Mouse (Mus musculus): ENCODE results near the gene Zmynd15. TPM values are rescaled to one million over a fixed set of nuclear protein-coding genes. Genes with fewer than 3 reads are reported as not detected.
"Not testable (repeated sequence)": the region's sequence is repeated elsewhere in the genome, so short reads cannot be mapped to it uniquely, and the experiment has no call there.

Gene Zmynd15
- polyA plus RNA-seq (2016; fragmentation: Nextera tagmentation; extraction: Ambion mirVana): 0.27 and 0.46 TPM in 2 replicates

- no peak for ATAC-seq (ENCODE audit: insufficient number of reproducible peaks, insufficient read depth, low FRiP score, low TSS enrichment)
- no peaks in the 10 kb centered on the region for H3K9me3 ChIP-seq
- H3K4me3 ChIP-seq: peak within 1 kb of the TSS; percentile 49
- H3K27ac ChIP-seq: no peak within 1 kb of the TSS
- H3K27me3 ChIP-seq: peaks cover 46% of the 10 kb centered on the region
- H3K9ac ChIP-seq: peak within 1 kb of the TSS; percentile 60
- 20% methylated on average over 31 of the region's 32 CpGs for WGBS
- 0 out of 2 replicates have a peak, but pooled peaks cover 4% of the 10 kb centered on the region for H3K4me1 ChIP-seq
- peak within 1 kb of the TSS; percentile 91 for H3K4me2 ChIP-seq (replicated peaks)
- no peaks in the 10 kb centered on the region for H3K36me3 ChIP-seq
Observed at GRCm38 (mm10) chr11:70458688-70459600, at the start of gene Zmynd15. Gene Zmynd15, plus strand, starts transcription at chr11:70459433.

GRCm38 (mm10) chr11:70409594-70410296, 49.5 kb upstream of the Zmynd15 start, which contains the start of gene Pelp1:
Gene Pelp1, minus strand, starts transcription at chr11:70410031.
- Histone ChIP-seq H3K9me3 (no peaks in the 10 kb centered on the region), H3K9ac (peak within 1 kb of the TSS; percentile 99), H3K27ac (peak within 1 kb of the TSS; percentile 82), H3K4me3 (peak within 1 kb of the TSS; percentile 100), H3K27me3 (no peaks in the 10 kb centered on the region), H3K4me1 (peaks cover 18% of the 10 kb centered on the region), H3K4me2 (replicated peaks) (peak within 1 kb of the TSS; percentile 85), H3K36me3 (peaks cover 7% of the 10 kb centered on the region; the same call in 1 of the 2 replicates)
- under 1% methylated on average over 59 of the region's 59 CpGs for WGBS
- ATAC-seq (ENCODE audit: insufficient number of reproducible peaks, insufficient read depth, low FRiP score, low TSS enrichment): peak; percentile 98

GRCm38 (mm10) chr11:70410297-70410643, 49.0 kb upstream of the Zmynd15 start:
- Histone ChIP-seq H3K27me3 (no peaks in the 10 kb centered on the region), H3K4me1 (peaks cover 18% of the 10 kb centered on the region), H3K9ac (peak overlapping the region; percentile 99; the same call in 1 of the 2 replicates), H3K27ac (0 out of 2 replicates have a peak overlapping the region, but pooled peaks have one; percentile 82), H3K4me3 (peak overlapping the region; percentile 100), H3K36me3 (peaks cover 4% of the 10 kb centered on the region; the same call in 1 of the 2 replicates), H3K9me3 (no peaks in the 10 kb centered on the region), H3K4me2 (replicated peaks) (peak overlapping the region; percentile 85)
- ATAC-seq (ENCODE audit: insufficient number of reproducible peaks, insufficient read depth, low FRiP score, low TSS enrichment): no peak
- 63% methylated on average over 6 of the region's 6 CpGs for WGBS

- H3K27ac ChIP-seq: no peak overlapping the region
- H3K4me2 ChIP-seq (replicated peaks): no peak overlapping the region
- WGBS: 78% methylated on average over 5 of the region's 5 CpGs
- H3K4me1 ChIP-seq: peaks cover 18% of the 10 kb centered on the region
- no peak overlapping the region for H3K9ac ChIP-seq
- no peaks in the 10 kb centered on the region for H3K9me3 ChIP-seq
- ATAC-seq (ENCODE audit: insufficient number of reproducible peaks, insufficient read depth, low FRiP score, low TSS enrichment): no peak
- H3K4me3 ChIP-seq: no peak overlapping the region
- H3K36me3 ChIP-seq: no peaks in the 10 kb centered on the region
- no peaks in the 10 kb centered on the region for H3K27me3 ChIP-seq
Observed at GRCm38 (mm10) chr11:70412591-70412990, 46.6 kb upstream of the Zmynd15 start.

- ATAC-seq (ENCODE audit: insufficient number of reproducible peaks, insufficient read depth, low FRiP score, low TSS enrichment): no peak
- Histone ChIP-seq H3K4me1 (peaks cover 7% of the 10 kb centered on the region), H3K27me3 (no peaks in the 10 kb centered on the region), H3K9ac (no peak overlapping the region), H3K4me3 (no peak overlapping the region), H3K9me3 (no peaks in the 10 kb centered on the region), H3K36me3 (no peaks in the 10 kb centered on the region), H3K27ac (no peak overlapping the region), H3K4me2 (replicated peaks) (no peak overlapping the region)
- WGBS: 7% methylated on average over 3 of the region's 3 CpGs
Observed at GRCm38 (mm10) chr11:70413961-70414360, 45.3 kb upstream of the Zmynd15 start.

- H3K4me3 ChIP-seq: no peak overlapping the region
- no peaks in the 10 kb centered on the region for H3K4me1 ChIP-seq
- H3K9ac ChIP-seq: no peak overlapping the region
- H3K27me3 ChIP-seq: no peaks in the 10 kb centered on the region
- ATAC-seq (ENCODE audit: insufficient number of reproducible peaks, insufficient read depth, low FRiP score, low TSS enrichment): no peak
- H3K27ac ChIP-seq: no peak overlapping the region
- 74% methylated on average over 4 of the region's 4 CpGs for WGBS
- no peaks in the 10 kb centered on the region for H3K36me3 ChIP-seq
- no peak overlapping the region for H3K4me2 ChIP-seq (replicated peaks)
- H3K9me3 ChIP-seq: no peaks in the 10 kb centered on the region
Observed at GRCm38 (mm10) chr11:70418199-70418598, 41.0 kb upstream of the Zmynd15 start.

GRCm38 (mm10) chr11:70419486-70419885, 39.7 kb upstream of the Zmynd15 start:
- no peak overlapping the region for H3K27ac ChIP-seq
- H3K4me3 ChIP-seq: no peak overlapping the region
- no peaks in the 10 kb centered on the region for H3K27me3 ChIP-seq
- H3K4me1 ChIP-seq: no peaks in the 10 kb centered on the region
- H3K9ac ChIP-seq: no peak overlapping the region
- H3K4me2 ChIP-seq (replicated peaks): no peak overlapping the region
- H3K9me3 ChIP-seq: no peaks in the 10 kb centered on the region
- whole genome bisulfite sequencing: 72% methylated on average over 5 of the region's 5 CpGs
- no peak for ATAC-seq (ENCODE audit: insufficient number of reproducible peaks, insufficient read depth, low FRiP score, low TSS enrichment)
- H3K36me3 ChIP-seq: no peaks in the 10 kb centered on the region

- not testable (repeated sequence) for H3K27me3 ChIP-seq; H3K4me1 ChIP-seq; H3K9me3 ChIP-seq; H3K4me3 ChIP-seq; H3K27ac ChIP-seq; ATAC-seq (ENCODE audit: insufficient number of reproducible peaks, insufficient read depth, low FRiP score, low TSS enrichment); H3K9ac ChIP-seq; H3K36me3 ChIP-seq; H3K4me2 ChIP-seq (replicated peaks)
- WGBS: 78% methylated on average over 6 of the region's 6 CpGs
Observed at GRCm38 (mm10) chr11:70426598-70426997, 32.6 kb upstream of the Zmynd15 start.

- peak overlapping the region; percentile 76; the same call in 1 of the 2 replicates for H3K4me3 ChIP-seq
- H3K4me1 ChIP-seq: peaks cover 15% of the 10 kb centered on the region
- peak overlapping the region; percentile 81 for H3K4me2 ChIP-seq (replicated peaks)
- peak overlapping the region; percentile 6; the same call in 1 of the 2 replicates for H3K9ac ChIP-seq
- no peaks in the 10 kb centered on the region for H3K27me3 ChIP-seq
- peak overlapping the region; percentile 32; the same call in 1 of the 2 replicates for H3K27ac ChIP-seq
- H3K36me3 ChIP-seq: peaks cover 7% of the 10 kb centered on the region
- no peak for ATAC-seq (ENCODE audit: insufficient number of reproducible peaks, insufficient read depth, low FRiP score, low TSS enrichment)
- WGBS: 28% methylated on average over 5 of the region's 5 CpGs
- H3K9me3 ChIP-seq: no peaks in the 10 kb centered on the region
Observed at GRCm38 (mm10) chr11:70431574-70431973, 27.7 kb upstream of the Zmynd15 start.

GRCm38 (mm10) chr11:70432048-70432894, 27.0 kb upstream of the Zmynd15 start, which contains the start of gene Arrb2:
Gene Arrb2, plus strand, starts transcription at chr11:70432635.
- peaks cover 15% of the 10 kb centered on the region for H3K4me1 ChIP-seq
- H3K9me3 ChIP-seq: no peaks in the 10 kb centered on the region
- peak within 1 kb of the TSS; percentile 76 for H3K4me3 ChIP-seq
- peak within 1 kb of the TSS; percentile 81 for H3K4me2 ChIP-seq (replicated peaks)
- peak within 1 kb of the TSS; percentile 83 for H3K27ac ChIP-seq
- peak within 1 kb of the TSS; percentile 81 for H3K9ac ChIP-seq
- 1% methylated on average over 73 of the region's 75 CpGs for WGBS
- peak; percentile 96 for ATAC-seq (ENCODE audit: insufficient number of reproducible peaks, insufficient read depth, low FRiP score, low TSS enrichment)
- H3K27me3 ChIP-seq: no peaks in the 10 kb centered on the region
- peaks cover 14% of the 10 kb centered on the region for H3K36me3 ChIP-seq

Data from embryonic facial prominence, embryonic 12.5 days (tissue).